Mouse (Mus musculus) urinary bladder, postnatal 0 days (tissue): ENCODE data around the gene Wsb2. TPM values are rescaled to one million over a fixed set of nuclear protein-coding genes. Genes with fewer than 3 reads are reported as not detected.

Experiments used
- polyA plus RNA-seq: library from polyadenylated mRNA; unstranded; fragments of >200 nt; fragmentation: Nextera tagmentation; extraction: Ambion mirVana; gene quantifications from 2 replicates; pipeline ENCODE4 v1.2.1, GENCODE M21; 2015

The Wsb2 gene
- 71.0 and 76.8 TPM in 2 replicates for polyA plus RNA-seq

DNA sequence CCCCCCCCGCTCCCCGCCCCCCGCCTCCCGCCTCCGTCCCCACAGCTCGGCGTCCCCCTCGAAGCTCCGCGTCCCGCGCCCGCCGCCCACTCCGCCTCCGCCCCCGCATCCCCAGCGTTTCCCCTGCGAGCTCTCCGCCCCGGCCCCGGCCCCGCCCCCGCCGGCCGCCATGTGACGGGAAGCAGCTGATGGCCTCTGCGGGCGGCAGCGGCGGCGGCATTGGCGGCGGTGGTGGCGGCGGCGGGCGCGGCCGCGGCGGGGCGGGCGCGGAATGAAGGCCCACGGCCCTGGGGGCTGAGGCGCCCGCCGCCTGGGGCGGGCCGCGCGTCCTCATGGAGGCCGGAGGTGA lies at the start of gene Wsb2:
TSS of gene Wsb2 (plus strand) at position 176 of the 349 bp plus-strand sequence.

DNA sequence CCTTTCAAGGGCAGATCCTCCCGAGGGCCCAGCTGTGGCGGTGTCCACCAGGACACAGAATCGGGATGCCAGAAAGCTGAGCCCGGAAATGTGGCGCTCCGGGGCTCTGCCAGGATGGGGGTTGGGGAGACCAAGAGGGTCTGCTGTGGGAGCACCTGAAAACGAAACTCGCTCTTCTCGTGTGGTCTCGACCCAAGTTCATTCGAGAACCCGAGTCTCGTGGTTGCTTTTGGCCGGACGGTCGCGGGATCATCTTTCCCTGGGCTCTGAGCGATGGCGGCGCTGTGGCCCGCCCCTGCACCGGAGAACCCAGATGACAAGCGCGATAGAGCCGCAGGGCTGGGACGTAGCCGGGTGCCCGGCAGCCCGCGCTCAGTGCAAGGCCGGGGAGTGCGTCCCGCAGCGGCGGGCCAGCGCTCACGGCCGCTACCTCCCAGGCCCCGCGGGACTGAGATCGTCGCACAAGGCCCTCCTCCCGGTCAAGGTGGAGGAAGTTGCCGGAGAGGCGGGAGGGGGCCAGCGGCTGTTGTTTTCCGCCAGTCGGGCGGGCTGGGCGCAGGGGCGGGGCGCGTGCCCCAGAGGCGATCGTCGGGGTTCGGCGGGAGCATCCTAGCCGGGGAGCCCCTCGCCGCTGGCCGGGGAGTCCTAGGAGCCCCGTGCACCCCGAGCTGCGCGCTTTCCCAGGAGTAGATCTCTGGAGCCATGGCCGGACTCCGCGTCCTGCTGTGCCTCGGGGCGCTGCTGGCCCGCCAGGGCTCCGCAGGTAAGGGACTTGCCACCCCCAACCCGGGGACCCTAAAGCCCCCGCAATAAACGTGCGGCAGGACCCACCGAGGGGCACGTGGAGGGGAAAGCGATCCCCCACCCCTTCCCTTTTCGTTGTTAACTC lies 38.1 kb upstream of the Wsb2 start, which contains the start of gene Vsig10:
TSS of gene Vsig10 (plus strand) at position 343 of the 889 bp plus-strand sequence.

DNA sequence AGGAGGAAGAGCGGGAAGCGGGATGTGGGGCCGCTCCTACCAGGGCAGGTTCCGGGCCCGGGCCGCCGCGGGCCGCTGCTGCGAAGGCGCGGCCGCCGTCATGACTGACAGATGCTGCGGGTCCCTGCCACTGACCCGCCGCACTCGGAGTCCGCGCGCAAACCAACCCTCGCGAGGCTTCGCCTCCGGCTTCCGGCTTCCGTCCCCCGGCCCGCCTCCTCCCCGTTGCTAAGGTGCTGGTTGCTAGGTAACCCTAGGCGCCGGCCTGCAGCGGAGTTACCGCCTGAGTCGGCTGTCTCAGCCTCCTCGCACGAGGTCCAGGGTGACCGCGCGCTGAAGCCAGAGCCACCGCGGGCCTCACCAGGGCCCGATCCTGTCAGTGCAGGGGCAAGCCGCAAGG lies 31.8 kb downstream of the Wsb2 start, which contains the start of gene Rfc5:
TSS of gene Rfc5 (minus strand) at position 171 of the 400 bp plus-strand sequence.

DNA sequence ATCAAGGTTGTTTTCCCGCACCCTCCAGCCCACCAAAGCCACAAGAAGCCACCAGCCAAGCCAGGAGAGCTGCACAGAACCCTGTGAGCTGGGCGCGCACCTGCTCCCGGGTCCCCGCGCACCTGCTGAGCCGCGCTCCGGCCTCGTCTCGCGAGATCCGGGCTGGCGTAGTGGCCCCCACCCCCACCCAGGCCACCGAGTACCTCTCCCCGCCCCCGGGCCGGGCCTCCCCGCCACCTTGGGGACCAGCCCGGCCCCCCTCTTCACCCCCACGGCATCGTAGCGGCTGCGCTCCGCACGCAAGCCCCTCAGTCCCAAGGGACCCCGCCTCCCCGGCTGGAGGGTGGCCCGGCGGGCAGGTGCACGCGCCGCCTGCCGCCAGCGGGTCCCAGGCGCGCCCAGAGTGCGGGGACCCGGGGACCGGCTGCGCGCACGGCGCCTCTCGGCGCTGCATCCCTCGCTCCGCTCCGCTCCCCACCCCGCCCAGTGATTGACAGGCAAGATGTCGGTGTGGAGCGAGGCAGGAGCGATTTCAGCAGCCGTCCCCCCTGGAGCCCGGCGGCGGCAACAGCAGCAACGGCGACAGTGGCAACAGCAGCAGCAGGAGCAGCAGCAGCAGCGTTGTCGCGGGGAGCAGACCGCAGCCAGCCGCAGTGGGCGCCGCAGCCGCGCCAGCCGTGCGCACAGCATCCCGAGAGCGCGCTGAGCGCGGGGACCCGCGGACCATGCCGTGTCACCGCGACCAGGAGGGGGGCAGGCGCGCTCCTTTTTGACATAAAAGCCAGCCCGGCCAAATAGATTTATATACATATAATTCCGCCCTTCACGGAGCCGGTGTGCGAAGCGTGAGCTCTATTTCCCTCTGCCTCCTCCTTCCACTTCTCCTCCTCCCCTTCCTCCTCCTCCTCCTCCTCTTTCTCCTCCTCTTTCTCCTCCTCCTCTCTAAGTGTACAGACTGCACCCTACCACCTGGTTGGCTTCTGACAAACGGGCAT lies 56.7 kb downstream of the Wsb2 start, which contains the start of gene Ksr2:
TSS of gene Ksr2 (plus strand) at position 494 of the 995 bp plus-strand sequence.

Other genes starting within 250 kb of the Wsb2 start
- gene Suds3, start 241.2 kb upstream of the Wsb2 start, polyA plus RNA-seq = 33.8 and 35.4 TPM in 2 replicates
- 20.4 and 21.6 TPM in 2 replicates for gene Taok3, start 237.2 kb upstream of the Wsb2 start, polyA plus RNA-seq
- 428 and 432 TPM in 2 replicates for gene Pebp1, start 69.7 kb upstream of the Wsb2 start, polyA plus RNA-seq
- gene Vsig10, start 38.2 kb upstream of the Wsb2 start, polyA plus RNA-seq = 23.7 and 24.6 TPM in 2 replicates
- 28.1 and 36.3 TPM in 2 replicates for gene Rfc5, start 31.7 kb downstream of the Wsb2 start, polyA plus RNA-seq
- 2.5 and 3.4 TPM in 2 replicates for gene Ksr2, start 56.7 kb downstream of the Wsb2 start, polyA plus RNA-seq